Mouse (Mus musculus): ENCODE data around the gene 3830403N18Rik. TPM values are rescaled to one million over a fixed set of nuclear protein-coding genes. Genes with fewer than 3 reads are reported as not detected.
"Not testable (repeated sequence)": the region's sequence is repeated elsewhere in the genome, so short reads cannot be mapped to it uniquely, and the experiment has no call there.

3830403N18Rik gene
- 1.3 and 1.4 TPM in 2 replicates for polyA plus RNA-seq (2014; fragmentation: Nextera tagmentation; extraction: Ambion mirVana)

- not testable (repeated sequence) for H3K4me2 ChIP-seq (replicated peaks; ENCODE audit: low read depth, low read length); H3K4me3 ChIP-seq (ENCODE audit: low read depth, low read length); H3K27ac ChIP-seq (ENCODE audit: low read length); H3K36me3 ChIP-seq (ENCODE audit: control insufficient read depth, insufficient read depth, low read length); H3K27me3 ChIP-seq (ENCODE audit: control insufficient read depth, insufficient read depth, low read length); H3K4me1 ChIP-seq (ENCODE audit: control insufficient read depth, insufficient read depth, low read length); ATAC-seq (ENCODE audit: insufficient number of reproducible peaks, insufficient read depth, low FRiP score, low read depth); H3K9me3 ChIP-seq (ENCODE audit: control insufficient read depth, low read depth, low read length); H3K9ac ChIP-seq (replicated peaks; ENCODE audit: low read depth, low read length)
- 82% methylated on average over 12 of the region's 15 CpGs for WGBS
These were observed at the start of gene 3830403N18Rik for GRCm38 (mm10) chrX:56136336-56136909. 3830403N18Rik (plus strand) TSS chrX:56136572.

GRCm38 (mm10) chrX:56151396-56151795 is 15.0 kb downstream of the 3830403N18Rik start:
- H3K27me3 ChIP-seq (ENCODE audit: control insufficient read depth, insufficient read depth, low read length): no peaks in the 10 kb centered on the region
- H3K4me1 ChIP-seq (ENCODE audit: control insufficient read depth, insufficient read depth, low read length): no peaks in the 10 kb centered on the region
- H3K36me3 ChIP-seq (ENCODE audit: control insufficient read depth, insufficient read depth, low read length): no peaks in the 10 kb centered on the region
- H3K4me3 ChIP-seq (ENCODE audit: low read depth, low read length): no peak overlapping the region
- 83% methylated on average over 2 of the region's 2 CpGs for WGBS
- H3K9me3 ChIP-seq (ENCODE audit: control insufficient read depth, low read depth, low read length): no peaks in the 10 kb centered on the region
- no peak overlapping the region for H3K4me2 ChIP-seq (replicated peaks; ENCODE audit: low read depth, low read length)
- no peak overlapping the region for H3K27ac ChIP-seq (ENCODE audit: low read length)
- no peak for ATAC-seq (ENCODE audit: insufficient number of reproducible peaks, insufficient read depth, low FRiP score, low read depth)
- no peak overlapping the region for H3K9ac ChIP-seq (replicated peaks; ENCODE audit: low read depth, low read length)

- not testable (repeated sequence) for H3K4me2 ChIP-seq (replicated peaks; ENCODE audit: low read depth, low read length); H3K27me3 ChIP-seq (ENCODE audit: control insufficient read depth, insufficient read depth, low read length); ATAC-seq (ENCODE audit: insufficient number of reproducible peaks, insufficient read depth, low FRiP score, low read depth); H3K36me3 ChIP-seq (ENCODE audit: control insufficient read depth, insufficient read depth, low read length); H3K27ac ChIP-seq (ENCODE audit: low read length); H3K9me3 ChIP-seq (ENCODE audit: control insufficient read depth, low read depth, low read length); H3K9ac ChIP-seq (replicated peaks; ENCODE audit: low read depth, low read length); H3K4me1 ChIP-seq (ENCODE audit: control insufficient read depth, insufficient read depth, low read length); H3K4me3 ChIP-seq (ENCODE audit: low read depth, low read length)
- no CpG with 5 or more reads among the region's 1 CpGs for WGBS
These were observed 50.1 kb downstream of the 3830403N18Rik start for GRCm38 (mm10) chrX:56186449-56186848.

Other genes starting within 250 kb of the 3830403N18Rik start
- gene Gm773, start 76.3 kb downstream of the 3830403N18Rik start, polyA plus RNA-seq (2014; fragmentation: Nextera tagmentation; extraction: Ambion mirVana): not detected in 2 replicates
- 11.4 and 13.9 TPM in 2 replicates for gene Zfp449, start 209.8 kb downstream of the 3830403N18Rik start, polyA plus RNA-seq (2014; fragmentation: Nextera tagmentation; extraction: Ambion mirVana)
- 4.1 and 4.4 TPM in 2 replicates for gene Smim10l2a, start 238.0 kb downstream of the 3830403N18Rik start, polyA plus RNA-seq (2014; fragmentation: Nextera tagmentation; extraction: Ambion mirVana)